Mouse (Mus musculus) MEL (cell line): Measurements from ENCODE around the gene Ccpg1. TPM values are rescaled to one million over a fixed set of nuclear protein-coding genes. Genes with fewer than 3 reads are reported as not detected.

Experiments
- DNase-seq: peaks from one replicate; pipeline ENCODE4 v3.0.0; 2011; ENCODE audit warnings: low read depth, low spot score
- H3K27ac ChIP-seq: 2 replicates; pipeline ENCODE4 v1.5.1; 2012; ENCODE audit warnings: low read depth, mild to moderate bottlenecking, control low read depth, low read length, moderate library complexity; ENCODE audit not compliant: control insufficient read depth
- H3K27me3 ChIP-seq, 2 experiments: fragments of 150-350 bp in 1 of 2; sonication (generic) in 1 of 2; 2 replicates each; pipeline ENCODE4 v1.6.1; 2012; ENCODE audit warnings: low read length in 2 of 2, mild to moderate bottlenecking in 2 of 2, improper control_type of control experiment in 1 of 2, moderate library complexity in 1 of 2; ENCODE audit not compliant: insufficient read depth in 2 of 2, control insufficient read depth in 1 of 2
- H3K36me3 ChIP-seq, 2 experiments: 2 replicates each; pipeline ENCODE4 v1.6.1; 2012 to 2014; ENCODE audit warnings: low read length in 2 of 2, improper control_type of control experiment in 1 of 2, inconsistent platforms in 1 of 2, mild to moderate bottlenecking in 1 of 2; ENCODE audit not compliant: insufficient read depth in 2 of 2, control insufficient read depth in 1 of 2
- H3K4me1 ChIP-seq, 2 experiments: fragments of 150-350 bp in 1 of 2; sonication (generic) in 1 of 2; 2 replicates each; pipeline ENCODE4 v1.6.1; 2012; ENCODE audit warnings: low read length in 2 of 2, improper control_type of control experiment in 1 of 2, mild to moderate bottlenecking in 1 of 2; ENCODE audit not compliant: insufficient read depth in 2 of 2, control insufficient read depth in 1 of 2
- H3K4me3 ChIP-seq, 2 experiments: fragments of 150-350 bp in 1 of 2; sonication (generic) in 1 of 2; 2 replicates each; pipeline ENCODE4 v1.5.1; 2012; ENCODE audit warnings: low read depth in 2 of 2, low read length in 2 of 2, mild to moderate bottlenecking in 2 of 2, moderate library complexity in 2 of 2, control low read depth in 1 of 2, improper control_type of control experiment in 1 of 2; ENCODE audit not compliant: control insufficient read depth in 1 of 2, insufficient read depth in 1 of 2
- H3K79me2 ChIP-seq: 2 replicates; pipeline ENCODE4 v1.6.1; 2012; ENCODE audit warnings: mild to moderate bottlenecking, low read length, moderate library complexity; ENCODE audit not compliant: control insufficient read depth, poor library complexity, insufficient read depth
- H3K9ac ChIP-seq: 2 replicates; pipeline ENCODE4 v1.6.1; 2012; ENCODE audit warnings: low read depth, mild to moderate bottlenecking, control low read depth, low read length, moderate library complexity; ENCODE audit not compliant: control insufficient read depth, poor library complexity, severe bottlenecking
- H3K9me3 ChIP-seq: fragments of 150-350 bp; sonication (generic); replicated peaks from 2 replicates; pipeline ENCODE4 v1.6.1; 2012; ENCODE audit warnings: mild to moderate bottlenecking, low read length, improper control_type of control experiment, moderate library complexity; ENCODE audit not compliant: insufficient read depth
- CHD1 ChIP-seq: IDR thresholded peaks from 2 replicates; pipeline ENCODE4 v1.6.1; 2012; ENCODE audit warnings: low read depth, mild to moderate bottlenecking, inconsistent platforms, low read length, improper control_type of control experiment
- CHD2 ChIP-seq: IDR thresholded peaks from 2 replicates; pipeline ENCODE4 v1.6.1; 2011; ENCODE audit warnings: low read length, improper control_type of control experiment
- CTCF ChIP-seq, 3 experiments: IDR thresholded peaks in 2 of 3; conservative IDR thresholded peaks in 1 of 3; 2 replicates each; pipeline ENCODE4 v1.5.1; 2011 to 2012; ENCODE audit warnings: low read length in 3 of 3, low read depth in 2 of 3, mild to moderate bottlenecking in 2 of 3, improper control_type of control experiment in 1 of 3, inconsistent platforms in 1 of 3, mixed read lengths in 1 of 3, moderate library complexity in 1 of 3; ENCODE audit not compliant: control insufficient read depth in 1 of 3, insufficient read depth in 1 of 3, poor library complexity in 1 of 3, severe bottlenecking in 1 of 3
- SIN3A ChIP-seq: IDR thresholded peaks from 2 replicates; pipeline ENCODE4 v1.6.1; 2012; ENCODE audit warnings: low read length, improper control_type of control experiment, inconsistent platforms
- SMC3 ChIP-seq: IDR thresholded peaks from 2 replicates; pipeline ENCODE4 v1.6.1; 2011; ENCODE audit warnings: low read depth, low read length, improper control_type of control experiment
- TBP ChIP-seq: IDR thresholded peaks from 2 replicates; pipeline ENCODE4 v1.8.0; 2011; ENCODE audit warnings: low read depth, low read length, improper control_type of control experiment
- TCF12 ChIP-seq: IDR thresholded peaks from 2 replicates; pipeline ENCODE4 v1.6.1; 2014; ENCODE audit warnings: low read depth, mild to moderate bottlenecking, inconsistent platforms, low read length, improper control_type of control experiment, moderate library complexity
- USF1 ChIP-seq: IDR thresholded peaks from 2 replicates; pipeline ENCODE4 v1.6.1; 2014; ENCODE audit warnings: low read depth, mild to moderate bottlenecking, inconsistent platforms, low read length, improper control_type of control experiment, moderate library complexity
- ZKSCAN1 ChIP-seq: IDR thresholded peaks from 2 replicates; pipeline ENCODE4 v1.6.1; 2012; ENCODE audit warnings: low read depth, mild to moderate bottlenecking, inconsistent platforms, low read length, improper control_type of control experiment, moderate library complexity
- ZNF384 ChIP-seq: IDR thresholded peaks from 2 replicates; pipeline ENCODE4 v1.6.1; 2012; ENCODE audit warnings: low read depth, mild to moderate bottlenecking, inconsistent platforms, low read length, improper control_type of control experiment
- polyA plus RNA-seq, 2 experiments: library from polyadenylated mRNA; stranded (reverse) in 1 of 2; unstranded in 1 of 2; fragments of >175 nt in 1 of 2; fragments of >200 nt in 1 of 2; gene quantifications; 2 replicates each; pipeline versions ENCODE4 v1.2.1 to v1.2.4; 2012; ENCODE audit warnings: low replicate concordance in 2 of 2, low read depth in 1 of 2; ENCODE audit not compliant: insufficient read length in 2 of 2, insufficient read depth in 1 of 2, missing spikeins in 1 of 2
- total RNA-seq: library from RNA; depleted of rRNA; stranded (reverse); fragments of 300-350 nt; gene quantifications from 2 replicates; pipeline ENCODE4 v1.2.3, GENCODE M21; 2012

The Ccpg1 gene
- total and polyA plus RNA-seq, 3 experiments = 2.1 to 12.5 TPM; not detected in 1

DNA sequence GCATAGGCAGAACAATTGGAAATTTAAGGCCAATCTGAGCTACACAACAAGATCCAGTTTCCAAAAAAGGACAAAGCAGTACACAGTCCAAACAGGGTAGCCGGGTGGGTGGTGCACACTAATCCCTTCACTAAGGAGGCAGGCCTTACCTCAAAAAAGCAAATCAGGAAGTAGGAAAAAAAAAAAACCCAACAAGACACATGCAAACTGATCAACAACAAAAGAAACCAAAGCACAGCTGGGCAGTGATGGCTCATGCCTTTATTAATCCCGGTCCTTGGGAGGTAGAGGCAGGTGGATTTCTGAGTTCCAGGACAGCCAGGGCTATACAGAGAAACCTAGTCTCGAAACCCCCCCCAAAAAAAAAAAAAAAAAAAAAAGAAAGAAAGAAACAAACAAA lies 2.5 kb downstream of the Ccpg1 start:
- no peak overlapping the region for H3K9ac ChIP-seq
- TF ChIP-seq ZNF384 = peak; percentile 85
- TF ChIP-seq ZKSCAN1 = no peak

DNA sequence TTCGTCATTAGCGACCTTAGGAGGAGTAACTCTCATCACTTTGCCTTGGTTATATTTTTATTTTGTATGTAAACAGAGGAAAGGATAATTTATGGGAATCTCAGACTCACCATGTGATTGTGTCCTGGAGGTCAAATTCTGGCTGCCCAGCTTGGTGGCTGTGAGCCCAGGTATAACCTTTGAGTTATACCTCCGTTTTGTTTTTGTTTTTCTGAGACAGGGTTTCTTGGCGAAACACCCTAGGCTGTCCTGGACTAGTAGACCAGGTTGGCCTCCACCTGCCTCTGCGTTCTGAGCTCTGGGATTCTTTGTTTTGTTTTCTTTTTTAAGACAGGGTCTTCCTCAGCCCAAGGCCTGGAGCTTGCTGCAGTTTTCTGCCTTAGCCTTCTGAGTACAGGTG lies 3.5 kb downstream of the Ccpg1 start:
- DNase-seq = no peak
- no peaks in the 10 kb centered on the region for H3K79me2 ChIP-seq
- peaks cover 2 to 7% of the 10 kb centered on the region in 2 experiments for H3K4me1 ChIP-seq
- TF ChIP-seq CHD2 (no peak), ZKSCAN1 (no peak), CHD1 (no peak), TCF12 (no peak)
- no peaks in the 10 kb centered on the region for H3K9me3 ChIP-seq
- peaks cover 0 to 11% of the 10 kb centered on the region in 2 experiments; a peak in 2 of 4 replicates for H3K36me3 ChIP-seq
- no peak overlapping the region for H3K4me3 ChIP-seq
- H3K27ac ChIP-seq = no peak overlapping the region
- no peak overlapping the region for H3K9ac ChIP-seq
- H3K27me3 ChIP-seq = no peaks in the 10 kb centered on the region

More for the DNA sequence above, 2.5 kb downstream of the Ccpg1 start:
- Histone ChIP-seq H3K36me3 (peaks cover 0 to 11% of the 10 kb centered on the region in 2 experiments; a peak in 2 of 4 replicates), H3K4me3 (no peak overlapping the region), H3K79me2 (no peaks in the 10 kb centered on the region), H3K27ac (no peak overlapping the region), H3K27me3 (no peaks in the 10 kb centered on the region), H3K4me1 (peaks cover 2 to 7% of the 10 kb centered on the region in 2 experiments), H3K9me3 (no peaks in the 10 kb centered on the region)
- no peak for DNase-seq

DNA sequence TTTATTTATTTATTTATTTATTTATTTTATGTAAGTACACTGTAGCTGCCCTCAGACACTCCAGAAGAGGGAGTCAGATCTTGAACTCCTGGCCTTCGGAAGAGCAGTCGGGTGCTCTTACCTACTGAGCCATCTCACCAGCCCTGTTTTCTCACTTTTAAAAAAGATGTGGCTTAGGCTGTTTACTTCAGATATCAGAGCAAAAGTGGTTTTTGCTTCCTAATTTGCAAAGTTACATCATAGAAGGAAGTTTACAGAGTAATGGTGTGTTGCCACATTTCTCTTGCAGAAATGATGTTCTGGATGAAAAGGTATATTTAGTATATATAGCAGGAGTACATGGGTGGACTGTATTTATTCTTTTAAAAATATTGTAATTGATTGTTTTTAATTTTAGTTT lies 6.2 kb downstream of the Ccpg1 start:
- peaks cover 0 to 5% of the 10 kb centered on the region in 2 experiments; a peak in 2 of 4 replicates for H3K36me3 ChIP-seq
- H3K4me1 ChIP-seq = peaks cover 2 to 3% of the 10 kb centered on the region in 2 experiments; a peak in 3 of 4 replicates
- peak overlapping the region in 1 of 2 experiments; percentile 15; a peak in 1 of 4 replicates for H3K4me3 ChIP-seq
- TF ChIP-seq TBP (peak; percentile 85), SMC3 (no peak), SIN3A (no peak), USF1 (no peak), ZKSCAN1 (no peak), CHD1 (no peak), CTCF (IDR thresholded peaks at IDR 0.05 in 2 of 3, conservative IDR thresholded peaks at IDR 0.05 in 1 of 3; ENCODE audit: control insufficient read depth in 1 of 3, insufficient read depth in 1 of 3, low read depth in 2 of 3, low read length in 3 of 3, poor library complexity in 1 of 3, severe bottlenecking in 1 of 3) (no peak)
- TF ChIP-seq, all 39 proteins: peak for 1
- Histone ChIP-seq H3K9me3 (no peaks in the 10 kb centered on the region), H3K9ac (no peak overlapping the region), H3K79me2 (no peaks in the 10 kb centered on the region), H3K27me3 (no peaks in the 10 kb centered on the region), H3K27ac (no peak overlapping the region)
- peak; percentile 47 for DNase-seq
